Mouse (Mus musculus) induced T-regulatory cell, adult 2 months (primary cell): Measurements from ENCODE around the gene Stk10.

Experiments used
- DNase-seq: peaks from one replicate; pipeline ENCODE4 v3.0.0-alpha.2; 2012; ENCODE audit warnings: low read depth

Gene Stk10

GRCm38 (mm10) chr11:32524122-32524920 lies 8.8 kb upstream of the Stk10 start:
- no peak for DNase-seq

GRCm38 (mm10) chr11:32527006-32527405 lies 6.1 kb upstream of the Stk10 start:
- no peak for DNase-seq

- DNase-seq, result peak; percentile 65
Observed at GRCm38 (mm10) chr11:32530151-32530550, 3.0 kb upstream of the Stk10 start.

- no peak for DNase-seq
Observed at GRCm38 (mm10) chr11:32531871-32532764, 987 bp upstream of the Stk10 start, which contains the start of gene Efcab9. Efcab9 (minus strand) TSS chr11:32532081.

GRCm38 (mm10) chr11:32533482-32534261 lies 567 bp downstream of the Stk10 start:
- peak; percentile 92 for DNase-seq

- DNase-seq, result peak; percentile 76
Observed at GRCm38 (mm10) chr11:32534453-32535075, 1.5 kb downstream of the Stk10 start.

- peak; percentile 82 for DNase-seq
Observed at GRCm38 (mm10) chr11:32535646-32536045, 2.5 kb downstream of the Stk10 start.

GRCm38 (mm10) chr11:32536954-32537353 lies 3.8 kb downstream of the Stk10 start:
- DNase-seq, result peak; percentile 67

GRCm38 (mm10) chr11:32538435-32538834 lies 5.3 kb downstream of the Stk10 start:
- no peak for DNase-seq

GRCm38 (mm10) chr11:32538846-32539245 lies 5.7 kb downstream of the Stk10 start:
- peak; percentile 69 for DNase-seq

GRCm38 (mm10) chr11:32539717-32540116 lies 6.6 kb downstream of the Stk10 start:
- DNase-seq, result peak; percentile 36

- DNase-seq, result no peak
Observed at GRCm38 (mm10) chr11:32540463-32540862, 7.4 kb downstream of the Stk10 start.

- peak; percentile 77 for DNase-seq
Observed at GRCm38 (mm10) chr11:32542181-32542580, 9.1 kb downstream of the Stk10 start.

- DNase-seq, result peak; percentile 93
Observed at GRCm38 (mm10) chr11:32542687-32543411, 9.7 kb downstream of the Stk10 start.

GRCm38 (mm10) chr11:32544041-32544440 lies 10.9 kb downstream of the Stk10 start:
- DNase-seq, result peak; percentile 17

- DNase-seq, result peak; percentile 9
Observed at GRCm38 (mm10) chr11:32544497-32544896, 11.4 kb downstream of the Stk10 start.

GRCm38 (mm10) chr11:32545605-32546004 lies 12.5 kb downstream of the Stk10 start:
- no peak for DNase-seq

- peak; percentile 12 for DNase-seq
Observed at GRCm38 (mm10) chr11:32546483-32546882, 13.4 kb downstream of the Stk10 start.

GRCm38 (mm10) chr11:32547391-32547947 lies 14.4 kb downstream of the Stk10 start:
- no peak for DNase-seq

- no peak for DNase-seq
Observed at GRCm38 (mm10) chr11:32548240-32548639, 15.1 kb downstream of the Stk10 start.
